Comparison of ENCODE assay signal across 19 mouse cellular contexts in genomic region chr9:52473555-52474196, GRCm38 (mm10).
DNase-seq lines count a peak whose midpoint lies in the region; ATAC-seq lines count a peak whose summit lies in the region.
"Had no signal": no experiment of that assay in that cellular context is flagged by ENCODE, and none has a peak within 500 bp of the region (broad histone marks: within the 10 kb centered on the region; RNA-seq: fewer than 3 reads in every experiment).

No protein-coding gene starts in this region.

- DNase-seq in hindbrain, embryonic 14.5 days (ENCODE audit: low spot score) = no peak
- no peak for DNase-seq in hindbrain, embryonic 10.5 days (ENCODE audit: low spot score)
- peak; percentile 15 for DNase-seq in right cerebral cortex, adult 18-20 months
- no peak for DNase-seq in right cerebral cortex, postnatal 25 days
- peak; percentile 19 to 34 for DNase-seq in cerebellum, postnatal 25 days
- no peak for DNase-seq in embryo, embryonic 9.5 days (ENCODE audit: extremely low spot score)
- DNase-seq: forebrain, postnatal 0 days; heart, postnatal 36 days; kidney, adult 8-10 months; kidney, postnatal 10 days; lung, postnatal 10 days; right cerebral cortex, postnatal 4 days; thymus, postnatal 25 days had no signal

- H3K36me3 ChIP-seq in hindbrain, embryonic 14.5 days (replicated peaks; ENCODE audit: control insufficient read depth, insufficient read depth) = no peaks in the 10 kb centered on the region
- no peaks in the 10 kb centered on the region for H3K36me3 ChIP-seq in hindbrain, embryonic 10.5 days
- H3K36me3 ChIP-seq in neural tube, embryonic 14.5 days (ENCODE audit: control insufficient read depth, insufficient read depth, low read length) = no peaks in the 10 kb centered on the region
- H3K36me3 ChIP-seq: embryonic facial prominence, embryonic 10.5 days; heart, embryonic 15.5 days; midbrain, embryonic 12.5 days; stomach, embryonic 15.5 days had no signal

- no peak overlapping the region for H3K4me2 ChIP-seq in hindbrain, embryonic 14.5 days (replicated peaks)
- no peak overlapping the region for H3K4me2 ChIP-seq in neural tube, embryonic 14.5 days (ENCODE audit: low read depth, low read length)
- H3K4me2 ChIP-seq: heart, embryonic 15.5 days; midbrain, embryonic 12.5 days; stomach, embryonic 15.5 days had no signal

- H3K27ac ChIP-seq in hindbrain, embryonic 14.5 days = 0 out of 2 replicates have a peak overlapping the region, but pooled peaks have one; percentile 36
- H3K27ac ChIP-seq in hindbrain, embryonic 10.5 days = no peak overlapping the region
- no peak overlapping the region for H3K27ac ChIP-seq in neural tube, embryonic 14.5 days (ENCODE audit: low read depth, low read length)
- H3K27ac ChIP-seq: embryonic facial prominence, embryonic 10.5 days; heart, embryonic 15.5 days; midbrain, embryonic 12.5 days; stomach, embryonic 15.5 days had no signal

- H3K9me3 ChIP-seq in hindbrain, embryonic 14.5 days (ENCODE audit: control insufficient read depth, low read length) = no peaks in the 10 kb centered on the region
- no peaks in the 10 kb centered on the region for H3K9me3 ChIP-seq in hindbrain, embryonic 10.5 days
- no peaks in the 10 kb centered on the region for H3K9me3 ChIP-seq in neural tube, embryonic 14.5 days (ENCODE audit: control insufficient read depth, low read length)
- H3K9me3 ChIP-seq: embryonic facial prominence, embryonic 10.5 days; heart, embryonic 15.5 days; midbrain, embryonic 12.5 days; stomach, embryonic 15.5 days had no signal

- no peaks in the 10 kb centered on the region; the same call in 1 of the 2 replicates for H3K4me1 ChIP-seq in hindbrain, embryonic 14.5 days (replicated peaks; ENCODE audit: control insufficient read depth, insufficient read depth, low read length)
- H3K4me1 ChIP-seq in hindbrain, embryonic 10.5 days (replicated peaks) = no peaks in the 10 kb centered on the region
- no peaks in the 10 kb centered on the region; the same call in 1 of the 2 replicates for H3K4me1 ChIP-seq in neural tube, embryonic 14.5 days (ENCODE audit: control insufficient read depth, insufficient read depth, low read length)
- H3K4me1 ChIP-seq: embryonic facial prominence, embryonic 10.5 days; heart, embryonic 15.5 days; midbrain, embryonic 12.5 days; stomach, embryonic 15.5 days had no signal

- ATAC-seq in hindbrain, embryonic 14.5 days (ENCODE audit: low FRiP score) = no peak
- peak; percentile 34; the same call in 1 of the 2 replicates for ATAC-seq in neural tube, embryonic 14.5 days (ENCODE audit: low read depth)
- no peak for ATAC-seq in megakaryocyte progenitor cell, adult 5-6 weeks (replicated peaks; ENCODE audit: poor library complexity)
- ATAC-seq: forebrain, postnatal 0 days had no signal

- WGBS in hindbrain, embryonic 14.5 days = 74% methylated on average over 11 of the region's 11 CpGs
- WGBS in hindbrain, embryonic 10.5 days = 87% methylated on average over 11 of the region's 11 CpGs
- 60% methylated on average over 11 of the region's 11 CpGs for WGBS in neural tube, embryonic 14.5 days

- no peak overlapping the region for H3K9ac ChIP-seq in hindbrain, embryonic 14.5 days
- H3K9ac ChIP-seq in neural tube, embryonic 14.5 days (replicated peaks; ENCODE audit: low read depth, low read length) = no peak overlapping the region
- H3K9ac ChIP-seq: forebrain, postnatal 0 days; heart, embryonic 15.5 days; midbrain, embryonic 12.5 days; stomach, embryonic 15.5 days had no signal

- H3K27me3 ChIP-seq in hindbrain, embryonic 14.5 days (ENCODE audit: control insufficient read depth, insufficient read depth, low read length) = no peaks in the 10 kb centered on the region
- H3K27me3 ChIP-seq in hindbrain, embryonic 10.5 days (ENCODE audit: insufficient read depth, poor library complexity, severe bottlenecking) = no peaks in the 10 kb centered on the region
- H3K27me3 ChIP-seq in neural tube, embryonic 14.5 days (ENCODE audit: control insufficient read depth, insufficient read depth, low read length) = no peaks in the 10 kb centered on the region
- H3K27me3 ChIP-seq: heart, embryonic 15.5 days; midbrain, embryonic 12.5 days; stomach, embryonic 15.5 days had no signal

- no peak overlapping the region for H3K4me3 ChIP-seq in hindbrain, embryonic 14.5 days (replicated peaks; ENCODE audit: low read length)
- H3K4me3 ChIP-seq in hindbrain, embryonic 10.5 days = no peak overlapping the region
- H3K4me3 ChIP-seq in neural tube, embryonic 14.5 days (ENCODE audit: low read depth, low read length) = no peak overlapping the region
- H3K4me3 ChIP-seq: embryonic facial prominence, embryonic 10.5 days; heart, embryonic 15.5 days; midbrain, embryonic 12.5 days; stomach, embryonic 15.5 days had no signal

Comparison
In these comparisons a context has a peak if more than half of its experiments do, and no peak if none do; other contexts are left out.
1. DNase-seq: peak in right cerebral cortex, adult 18-20 months (single experiment) and cerebellum, postnatal 25 days (2 of 2); none in hindbrain, embryonic 14.5 days (single experiment), hindbrain, embryonic 10.5 days (single experiment), right cerebral cortex, postnatal 25 days (single experiment) and embryo, embryonic 9.5 days (single experiment).